Mouse (Mus musculus) embryonic facial prominence, embryonic 12.5 days (tissue): ENCODE measurements around the gene Pla2g2f. TPM values are rescaled to one million over a fixed set of nuclear protein-coding genes. Genes with fewer than 3 reads are reported as not detected.

ENCODE experiments used
- ATAC-seq: fragments of 200-750 bp; cut with Nextera tagmentation; 2 replicates; pipeline ENCODE4 v1.8.0; 2017; ENCODE audit not compliant: insufficient number of reproducible peaks, insufficient read depth, low FRiP score, low TSS enrichment
- H3K27ac ChIP-seq: fragments of 300-500 bp; sonication (generic); 2 replicates; pipeline ENCODE4 v1.5.1; 2016; ENCODE audit warnings: mild to moderate bottlenecking
- H3K27me3 ChIP-seq: fragments of 300-500 bp; sonication (generic); 2 replicates; pipeline ENCODE4 v1.6.1; 2016; ENCODE audit warnings: mild to moderate bottlenecking, moderate library complexity
- H3K36me3 ChIP-seq: fragments of 300-500 bp; sonication (generic); 2 replicates; pipeline ENCODE4 v1.6.1; 2016; ENCODE audit warnings: mild to moderate bottlenecking
- H3K4me1 ChIP-seq: fragments of 300-500 bp; sonication (generic); 2 replicates; pipeline ENCODE4 v1.6.1; 2016
- H3K4me2 ChIP-seq: fragments of 300-500 bp; sonication (generic); replicated peaks from 2 replicates; pipeline ENCODE4 v1.6.1; 2016; ENCODE audit warnings: mild to moderate bottlenecking, moderate library complexity
- H3K4me3 ChIP-seq: fragments of 300-500 bp; sonication (generic); 2 replicates; pipeline ENCODE4 v1.5.1; 2016; ENCODE audit warnings: mild to moderate bottlenecking
- H3K9ac ChIP-seq: fragments of 300-500 bp; sonication (generic); 2 replicates; pipeline ENCODE4 v1.6.1; 2016; ENCODE audit warnings: mild to moderate bottlenecking, moderate library complexity
- H3K9me3 ChIP-seq: fragments of 300-500 bp; sonication (generic); 2 replicates; pipeline ENCODE4 v1.6.1; 2016; ENCODE audit warnings: mild to moderate bottlenecking, moderate library complexity
- WGBS: fragments of 180-500 bp; shearing (Covaris S2); methylation state at CpG from one replicate; pipeline ENCODE4 v1.1.7; 2016; 5-methylcytosine and 5-hydroxymethylcytosine counted together
- polyA plus RNA-seq: library from polyadenylated mRNA; unstranded; fragments of >200 nt; fragmentation: Nextera tagmentation; extraction: Ambion mirVana; gene quantifications from 2 replicates; pipeline ENCODE4 v1.2.1, GENCODE M21; 2016

Gene Pla2g2f
- polyA plus RNA-seq, 1 experiment from 2014 or later, result not detected

DNA sequence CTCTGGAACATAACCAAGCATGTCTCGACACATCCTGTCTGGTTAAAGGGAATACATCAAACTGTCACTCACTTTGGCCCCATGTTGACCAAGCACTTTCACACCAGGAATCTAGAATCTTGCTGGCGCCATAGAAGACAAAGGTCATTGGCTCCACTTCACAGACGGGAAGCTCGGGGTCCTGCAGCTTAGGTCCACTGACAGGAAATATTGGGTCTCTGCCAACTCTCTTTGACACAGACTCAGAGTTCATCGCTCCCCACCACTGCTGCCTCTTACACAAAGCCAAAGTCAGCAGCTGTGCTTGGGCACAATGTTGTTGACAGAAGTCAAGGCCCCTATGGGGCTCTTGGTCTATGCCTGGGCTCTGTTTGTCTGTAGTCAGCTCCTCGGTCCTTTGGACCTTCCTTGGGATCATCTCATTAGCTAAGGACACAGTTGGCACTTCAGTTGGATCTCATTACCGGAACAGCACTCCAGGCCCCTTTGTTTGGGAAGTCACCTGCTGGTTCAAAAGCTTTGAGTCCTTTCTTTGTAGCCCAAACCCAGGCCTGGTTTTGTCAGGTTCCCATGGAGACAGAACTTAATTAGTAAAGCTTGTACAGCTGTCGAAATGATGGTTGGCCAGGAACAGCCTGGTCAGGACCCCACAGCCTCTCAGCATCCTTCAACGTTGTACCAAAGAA lies 28.3 kb downstream of the Pla2g2f start:
- Histone ChIP-seq H3K27me3 (no peaks in the 10 kb centered on the region), H3K27ac (no peak overlapping the region), H3K9me3 (no peaks in the 10 kb centered on the region), H3K4me3 (no peak overlapping the region), H3K4me1 (peaks cover 16% of the 10 kb centered on the region), H3K4me2 (no peak overlapping the region), H3K36me3 (no peaks in the 10 kb centered on the region), H3K9ac (no peak overlapping the region)
- ATAC-seq, result no peak
- 44% methylated on average over 9 of the region's 9 CpGs for WGBS

DNA sequence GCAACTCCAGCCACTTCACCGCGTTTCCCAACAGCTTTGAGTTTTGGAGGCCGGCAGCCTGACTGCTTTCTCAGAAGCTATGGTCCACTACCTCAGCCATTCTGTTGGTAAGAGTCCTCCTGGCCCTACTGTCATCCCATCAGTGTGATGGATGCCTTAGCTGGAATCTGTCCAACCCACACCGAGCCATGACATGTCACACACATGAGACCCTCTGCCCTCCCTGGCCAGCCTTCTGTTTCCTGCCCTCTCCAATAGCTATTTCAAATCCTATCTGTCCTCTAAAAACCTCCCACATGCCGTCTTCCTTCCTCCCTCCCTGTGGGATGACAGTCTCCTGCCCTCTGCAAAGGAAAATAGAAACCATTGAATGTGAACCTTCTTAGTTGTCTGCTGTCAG lies 31.7 kb downstream of the Pla2g2f start:
- Histone ChIP-seq H3K9me3 (no peaks in the 10 kb centered on the region), H3K27ac (0 out of 2 replicates have a peak overlapping the region, but pooled peaks have one; percentile 1), H3K4me1 (peaks cover 21% of the 10 kb centered on the region), H3K36me3 (no peaks in the 10 kb centered on the region), H3K4me3 (no peak overlapping the region), H3K4me2 (no peak overlapping the region), H3K9ac (no peak overlapping the region), H3K27me3 (no peaks in the 10 kb centered on the region)
- no peak for ATAC-seq
- 80% methylated on average over 5 of the region's 5 CpGs for whole genome bisulfite sequencing

- Histone ChIP-seq H3K4me3 (peak overlapping the region; percentile 29), H3K36me3 (no peaks in the 10 kb centered on the region), H3K27ac (peak overlapping the region; percentile 47; the same call in 1 of the 2 replicates), H3K4me1 (peaks cover 21% of the 10 kb centered on the region), H3K4me2 (peak overlapping the region; percentile 54), H3K9me3 (no peaks in the 10 kb centered on the region), H3K27me3 (no peaks in the 10 kb centered on the region), H3K9ac (peak overlapping the region; percentile 28; the same call in 1 of the 2 replicates)
- 5% methylated on average over 13 of the region's 13 CpGs for WGBS
- peak; percentile 67; the same call in 1 of the 2 replicates for ATAC-seq
Measured at GRCm38 (mm10) chr4:138725127-138725461, 32.3 kb downstream of the Pla2g2f start.

DNA sequence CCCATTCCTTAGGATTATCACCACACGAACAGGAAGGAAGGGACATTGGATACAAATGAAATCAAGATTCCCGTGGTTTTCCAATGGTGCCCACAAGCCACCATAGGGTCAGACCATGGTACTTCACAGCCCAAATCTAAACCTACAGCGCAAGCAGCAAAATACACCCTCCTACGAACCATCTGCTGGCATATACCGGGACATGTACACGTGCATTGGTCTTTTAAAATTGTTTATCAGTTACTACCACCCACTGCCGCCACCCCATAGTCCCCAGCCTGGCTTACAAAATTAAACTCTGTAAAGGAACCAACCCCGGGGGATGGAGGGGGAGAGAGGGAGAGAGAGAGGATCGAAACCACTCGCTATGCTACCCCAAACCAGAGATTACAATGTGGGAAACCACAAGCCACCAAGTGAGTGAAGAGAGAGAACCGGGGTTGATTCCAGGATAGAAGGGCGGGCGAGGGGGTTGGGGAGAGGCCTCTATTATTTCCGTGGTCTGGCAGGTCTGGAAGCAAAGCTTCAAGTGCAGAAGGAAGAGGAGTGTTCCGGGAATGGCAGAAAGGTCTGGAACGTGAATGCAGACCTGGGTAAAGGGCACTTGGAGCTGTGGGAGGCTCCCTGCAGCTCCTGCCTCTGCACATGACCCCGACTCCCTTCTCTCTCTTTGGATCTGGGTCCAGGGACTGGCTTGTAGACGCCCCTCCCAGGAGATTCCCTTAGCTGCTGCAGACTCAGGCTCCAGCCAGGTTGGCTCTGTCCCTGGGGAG lies 32.9 kb downstream of the Pla2g2f start, which contains the start of gene Pla2g2c:
TSS of gene Pla2g2c (plus strand) at position 439 of the 773 bp plus-strand sequence.
- H3K27ac ChIP-seq, result peak within 1 kb of the TSS; percentile 47; the same call in 1 of the 2 replicates
- WGBS, result 46% methylated on average over 18 of the region's 18 CpGs
- no peaks in the 10 kb centered on the region for H3K9me3 ChIP-seq
- H3K4me2 ChIP-seq, result peak within 1 kb of the TSS; percentile 54
- H3K27me3 ChIP-seq, result no peaks in the 10 kb centered on the region
- H3K9ac ChIP-seq, result peak within 1 kb of the TSS; percentile 28; the same call in 1 of the 2 replicates
- H3K4me1 ChIP-seq, result peaks cover 21% of the 10 kb centered on the region
- peak within 1 kb of the TSS; percentile 29 for H3K4me3 ChIP-seq
- no peak for ATAC-seq
- no peaks in the 10 kb centered on the region for H3K36me3 ChIP-seq

DNA sequence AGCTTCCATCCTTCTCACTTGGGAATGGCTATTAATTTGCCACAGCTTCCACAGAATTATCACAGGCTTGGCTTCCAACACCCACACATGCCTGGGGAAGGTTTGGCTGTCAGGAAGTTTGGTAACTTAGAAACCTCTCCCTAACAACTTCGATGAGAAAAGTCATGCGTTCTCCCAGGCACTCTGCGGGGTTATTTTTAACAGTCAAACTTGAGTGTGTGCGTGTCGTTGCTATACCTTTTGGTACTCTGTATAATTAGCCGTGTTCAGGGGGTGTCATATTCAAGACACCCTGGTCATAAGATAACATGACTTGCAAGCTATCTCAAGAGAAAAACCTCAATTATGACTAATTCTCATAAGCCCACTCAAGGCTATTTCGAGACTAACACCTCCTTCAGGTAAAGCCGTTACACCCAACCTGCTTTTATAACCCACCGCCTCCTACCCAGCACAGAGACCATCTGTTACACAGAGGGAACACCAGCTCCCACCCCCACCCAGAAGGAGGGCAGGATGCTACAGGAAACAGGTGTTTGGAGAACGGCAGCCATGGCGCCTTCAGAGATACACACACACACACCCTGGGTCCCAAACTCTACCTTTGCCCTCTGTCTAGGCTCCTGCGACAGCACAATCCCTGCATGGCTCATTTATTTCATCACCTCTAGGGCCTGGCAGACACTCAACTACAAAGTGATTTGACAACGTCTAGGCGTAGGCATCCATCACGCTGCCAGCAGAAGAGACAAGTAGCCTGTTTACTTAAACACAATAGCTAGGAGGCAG lies 33.7 kb downstream of the Pla2g2f start:
- no peak overlapping the region for H3K9ac ChIP-seq
- H3K36me3 ChIP-seq, result no peaks in the 10 kb centered on the region
- H3K27ac ChIP-seq, result no peak overlapping the region
- no peak overlapping the region for H3K4me3 ChIP-seq
- WGBS, result 73% methylated on average over 15 of the region's 15 CpGs
- H3K4me2 ChIP-seq, result no peak overlapping the region
- ATAC-seq, result no peak
- H3K9me3 ChIP-seq, result no peaks in the 10 kb centered on the region
- H3K27me3 ChIP-seq, result no peaks in the 10 kb centered on the region
- peaks cover 21% of the 10 kb centered on the region for H3K4me1 ChIP-seq

DNA sequence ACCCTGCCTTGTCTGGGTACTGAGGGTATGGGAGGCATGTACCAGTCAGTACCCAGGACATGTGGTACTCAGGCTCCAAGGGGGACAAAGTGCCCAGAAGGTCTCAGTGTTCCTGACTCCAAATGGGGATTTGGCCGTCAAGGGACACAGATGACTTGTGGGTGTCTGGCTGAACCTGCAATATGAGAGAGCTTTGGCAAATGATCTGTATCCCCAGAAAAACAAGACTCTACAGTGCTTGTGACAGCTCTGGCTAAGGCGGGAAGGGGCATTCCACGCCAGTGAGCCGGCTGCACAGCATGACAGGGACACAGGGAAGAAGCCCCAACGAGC lies 38.2 kb downstream of the Pla2g2f start:
- ATAC-seq, result no peak
- Histone ChIP-seq H3K36me3 (no peaks in the 10 kb centered on the region), H3K9ac (no peak overlapping the region), H3K9me3 (no peaks in the 10 kb centered on the region), H3K4me2 (no peak overlapping the region), H3K27ac (no peak overlapping the region), H3K4me1 (peaks cover 6% of the 10 kb centered on the region), H3K27me3 (no peaks in the 10 kb centered on the region), H3K4me3 (no peak overlapping the region)
- WGBS, result 82% methylated on average over 5 of the region's 5 CpGs

GRCm38 (mm10) chr4:138718586-138719263 lies 38.7 kb downstream of the Pla2g2f start:
- H3K9ac ChIP-seq, result no peak overlapping the region
- peaks cover under 1% of the 10 kb centered on the region for H3K4me1 ChIP-seq
- 85% methylated on average over 5 of the region's 5 CpGs for WGBS
- H3K27me3 ChIP-seq, result no peaks in the 10 kb centered on the region
- H3K4me3 ChIP-seq, result no peak overlapping the region
- H3K36me3 ChIP-seq, result no peaks in the 10 kb centered on the region
- no peak overlapping the region for H3K4me2 ChIP-seq
- H3K27ac ChIP-seq, result no peak overlapping the region
- no peaks in the 10 kb centered on the region for H3K9me3 ChIP-seq
- ATAC-seq, result no peak

DNA sequence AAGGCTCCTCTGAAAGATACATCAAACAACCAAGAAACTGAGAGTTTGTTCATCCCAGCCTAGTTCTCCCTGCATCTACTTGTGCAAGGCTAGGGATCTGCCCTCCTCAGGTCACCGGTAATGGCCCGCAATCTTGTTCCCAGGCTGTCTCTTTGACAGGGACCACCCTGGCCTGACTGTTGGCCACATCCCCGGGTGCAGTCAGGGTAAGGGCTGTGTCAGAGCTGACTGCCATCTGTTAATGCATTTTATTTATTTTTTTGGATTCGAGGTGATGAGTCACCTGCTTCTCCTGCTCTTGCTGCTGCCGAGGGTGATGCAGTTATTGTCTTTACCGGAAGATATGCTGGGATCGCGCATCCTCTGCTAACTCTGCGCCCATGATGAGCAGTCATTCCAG lies 40.7 kb downstream of the Pla2g2f start:
- H3K4me3 ChIP-seq, result no peak overlapping the region
- WGBS, result 83% methylated on average over 9 of the region's 9 CpGs
- no peak overlapping the region for H3K4me2 ChIP-seq
- H3K36me3 ChIP-seq, result no peaks in the 10 kb centered on the region
- no peaks in the 10 kb centered on the region for H3K27me3 ChIP-seq
- no peaks in the 10 kb centered on the region for H3K4me1 ChIP-seq
- ATAC-seq, result no peak
- H3K9ac ChIP-seq, result no peak overlapping the region
- no peaks in the 10 kb centered on the region for H3K9me3 ChIP-seq
- H3K27ac ChIP-seq, result no peak overlapping the region

- Histone ChIP-seq H3K27me3 (no peaks in the 10 kb centered on the region), H3K36me3 (no peaks in the 10 kb centered on the region), H3K27ac (no peak overlapping the region), H3K4me3 (no peak overlapping the region), H3K4me1 (peaks cover 5% of the 10 kb centered on the region; the same call in 1 of the 2 replicates), H3K9me3 (no peaks in the 10 kb centered on the region), H3K4me2 (no peak overlapping the region), H3K9ac (no peak overlapping the region)
- ATAC-seq, result no peak
- WGBS, result 70% methylated on average over 1 of the region's 1 CpGs
Measured at GRCm38 (mm10) chr4:138714186-138714585, 43.2 kb downstream of the Pla2g2f start.

DNA sequence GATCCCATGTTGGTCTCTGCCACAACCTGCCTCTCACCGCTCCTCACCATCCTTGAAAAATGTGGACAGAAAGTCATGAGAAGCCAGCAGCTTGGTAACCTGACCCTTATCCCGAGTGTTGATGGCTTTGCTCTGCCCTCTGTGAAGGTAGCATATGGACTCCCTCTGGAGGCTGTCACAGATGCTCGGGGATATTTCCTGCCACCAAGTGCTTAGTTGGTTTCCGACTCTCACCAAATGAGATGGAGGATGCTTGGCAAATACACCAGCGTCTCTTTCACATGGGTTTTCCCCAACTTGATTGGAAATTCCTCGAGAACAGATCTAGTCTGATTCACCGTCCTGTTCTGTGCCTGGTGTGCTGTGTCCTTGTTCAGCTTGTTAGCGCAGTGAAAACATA lies 44.8 kb downstream of the Pla2g2f start:
- Histone ChIP-seq H3K4me2 (no peak overlapping the region), H3K4me1 (peaks cover 5% of the 10 kb centered on the region; the same call in 1 of the 2 replicates), H3K9me3 (no peaks in the 10 kb centered on the region), H3K27ac (no peak overlapping the region), H3K4me3 (no peak overlapping the region), H3K9ac (no peak overlapping the region), H3K27me3 (no peaks in the 10 kb centered on the region), H3K36me3 (no peaks in the 10 kb centered on the region)
- ATAC-seq, result no peak
- WGBS, result 73% methylated on average over 8 of the region's 8 CpGs

GRCm38 (mm10) chr4:138712096-138712495 lies 45.3 kb downstream of the Pla2g2f start:
- no peak overlapping the region for H3K4me3 ChIP-seq
- H3K4me1 ChIP-seq, result peaks cover 5% of the 10 kb centered on the region; the same call in 1 of the 2 replicates
- no peaks in the 10 kb centered on the region for H3K9me3 ChIP-seq
- H3K4me2 ChIP-seq, result no peak overlapping the region
- no peak overlapping the region for H3K9ac ChIP-seq
- no peaks in the 10 kb centered on the region for H3K36me3 ChIP-seq
- no peaks in the 10 kb centered on the region for H3K27me3 ChIP-seq
- no peak overlapping the region for H3K27ac ChIP-seq
- ATAC-seq, result no peak
- 84% methylated on average over 11 of the region's 11 CpGs for WGBS
